Mouse (Mus musculus) liver, embryonic 14.5 days (tissue): ENCODE measurements around the gene Zranb3.

ENCODE experiments used
- CTCF ChIP-seq: IDR thresholded peaks from 2 replicates; pipeline ENCODE4 v1.5.1; 2016; ENCODE audit warnings: antibody characterized with exemption, low read depth, control low read depth
- EP300 ChIP-seq: IDR thresholded peaks from 2 replicates; pipeline ENCODE4 v1.6.1; 2016; ENCODE audit warnings: antibody characterized with exemption, low read depth

DNA sequence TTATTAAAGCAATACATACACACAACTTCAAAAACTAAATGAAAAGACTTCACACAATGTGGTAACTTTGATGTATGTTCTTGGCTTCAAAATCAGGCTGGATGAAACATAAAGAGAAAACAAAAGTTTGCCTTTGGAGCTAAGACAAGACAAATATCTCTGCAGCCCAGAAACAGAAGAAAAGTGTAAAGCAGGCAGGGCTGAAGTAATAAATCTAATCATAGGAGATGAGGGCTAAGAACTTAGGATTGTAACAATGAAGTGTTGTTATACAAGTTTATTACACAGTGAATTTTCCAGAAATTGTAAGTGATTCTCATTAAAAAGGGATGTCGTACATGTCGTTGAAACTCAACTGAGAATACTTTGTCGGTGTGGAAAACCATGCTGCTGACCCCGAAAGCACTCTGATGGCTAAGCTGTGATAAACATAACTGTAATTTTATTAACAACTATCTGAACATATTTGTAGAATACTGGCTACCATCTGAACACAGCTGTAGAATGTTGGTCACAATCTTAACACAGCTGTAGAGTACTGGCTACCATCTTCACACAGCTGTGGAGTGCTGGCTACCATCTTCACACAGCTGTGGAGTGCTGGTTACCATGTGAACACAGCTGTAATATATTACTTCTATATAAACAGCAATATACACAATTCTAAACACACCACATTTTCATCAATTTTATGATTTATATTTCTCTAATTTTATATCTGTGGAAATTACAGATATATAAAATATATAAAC is 78.3 kb downstream of the Zranb3 start:
- TF ChIP-seq CTCF (no peak), EP300 (no peak)
